Mouse (Mus musculus) cerebral cortex, adult 2 months (tissue): ENCODE results near the gene Stum.

Source experiments
- WGBS: fragments of 180-500 bp; shearing (Covaris S2); methylation state at CpG from one replicate; pipeline ENCODE4 v1.1.7; 2018; 5-methylcytosine and 5-hydroxymethylcytosine counted together

The Stum gene

GRCm38 (mm10) chr1:180428871-180429270, 54.4 kb downstream of the Stum start:
- WGBS = 75% methylated on average over 8 of the region's 8 CpGs

GRCm38 (mm10) chr1:180428101-180428712, 55.1 kb downstream of the Stum start:
- WGBS = 12% methylated on average over 9 of the region's 9 CpGs

- WGBS = 32% methylated on average over 10 of the region's 10 CpGs
Observed at GRCm38 (mm10) chr1:180427685-180428084, 55.6 kb downstream of the Stum start.

- WGBS = 89% methylated on average over 6 of the region's 6 CpGs
Observed at GRCm38 (mm10) chr1:180426405-180426804, 56.9 kb downstream of the Stum start.

- 82% methylated on average over 3 of the region's 3 CpGs for WGBS
Observed at GRCm38 (mm10) chr1:180423931-180424330, 59.4 kb downstream of the Stum start.

GRCm38 (mm10) chr1:180423008-180423639, 60.2 kb downstream of the Stum start:
- WGBS = 56% methylated on average over 16 of the region's 16 CpGs

- 17% methylated on average over 11 of the region's 11 CpGs for WGBS
Observed at GRCm38 (mm10) chr1:180422076-180422828, 61.1 kb downstream of the Stum start.

GRCm38 (mm10) chr1:180421165-180421909, 62.0 kb downstream of the Stum start:
- WGBS = 62% methylated on average over 25 of the region's 25 CpGs

GRCm38 (mm10) chr1:180420496-180421164, 62.7 kb downstream of the Stum start:
- whole genome bisulfite sequencing = 54% methylated on average over 8 of the region's 8 CpGs

GRCm38 (mm10) chr1:180419059-180419458, 64.2 kb downstream of the Stum start:
- 93% methylated on average over 2 of the region's 2 CpGs for WGBS

GRCm38 (mm10) chr1:180417118-180417517, 66.2 kb downstream of the Stum start:
- 60% methylated on average over 2 of the region's 2 CpGs for WGBS

- WGBS = 89% methylated on average over 7 of the region's 7 CpGs
Observed at GRCm38 (mm10) chr1:180415836-180416235, 67.5 kb downstream of the Stum start.

GRCm38 (mm10) chr1:180415064-180415463, 68.2 kb downstream of the Stum start:
- 78% methylated on average over 4 of the region's 4 CpGs for WGBS

- 73% methylated on average over 7 of the region's 7 CpGs for WGBS
Observed at GRCm38 (mm10) chr1:180410306-180410705, 73.0 kb downstream of the Stum start.

GRCm38 (mm10) chr1:180409771-180410170, 73.5 kb downstream of the Stum start:
- WGBS = 78% methylated on average over 5 of the region's 5 CpGs

GRCm38 (mm10) chr1:180408832-180409231, 74.5 kb downstream of the Stum start:
- WGBS = 67% methylated on average over 9 of the region's 9 CpGs

- WGBS = 60% methylated on average over 18 of the region's 18 CpGs
Observed at GRCm38 (mm10) chr1:180407727-180408719, 75.3 kb downstream of the Stum start.

- WGBS = 18% methylated on average over 16 of the region's 16 CpGs
Observed at GRCm38 (mm10) chr1:180407171-180407671, 76.1 kb downstream of the Stum start.

GRCm38 (mm10) chr1:180406336-180407035, 76.8 kb downstream of the Stum start:
- 73% methylated on average over 11 of the region's 11 CpGs for WGBS
